Mouse (Mus musculus): ENCODE results near the gene Rpap1. TPM values are rescaled to one million over a fixed set of nuclear protein-coding genes. Genes with fewer than 3 reads are reported as not detected.

Rpap1 gene
- polyA plus RNA-seq, 1 experiment from 2014 or later: 22.7 TPM

Other genes starting within 250 kb of the Rpap1 start
- gene Exd1, start 239.9 kb downstream of the Rpap1 start, polyA plus RNA-seq (2015; fragmentation: Nextera tagmentation; extraction: Ambion mirVana): 0.34 and 0.59 TPM in 2 replicates
- gene Chp1, start 239.8 kb downstream of the Rpap1 start, polyA plus RNA-seq (2015; fragmentation: Nextera tagmentation; extraction: Ambion mirVana): 65.7 and 69.6 TPM in 2 replicates
- gene Nusap1, start 169.2 kb downstream of the Rpap1 start, polyA plus RNA-seq (2015; fragmentation: Nextera tagmentation; extraction: Ambion mirVana): 80.5 and 82.5 TPM in 2 replicates
- 26.3 and 27.6 TPM in 2 replicates for gene Oip5, start 169.1 kb downstream of the Rpap1 start, polyA plus RNA-seq (2015; fragmentation: Nextera tagmentation; extraction: Ambion mirVana)
- gene Ndufaf1, start 124.7 kb downstream of the Rpap1 start, polyA plus RNA-seq (2015; fragmentation: Nextera tagmentation; extraction: Ambion mirVana): 38.3 and 43.2 TPM in 2 replicates
- 63.4 and 81.4 TPM in 2 replicates for gene Rtf1, start 112.5 kb downstream of the Rpap1 start, polyA plus RNA-seq (2015; fragmentation: Nextera tagmentation; extraction: Ambion mirVana)
- gene Itpka, start 45.2 kb downstream of the Rpap1 start, polyA plus RNA-seq (2015; fragmentation: Nextera tagmentation; extraction: Ambion mirVana): 0.62 and 0.65 TPM in 2 replicates
- gene Ltk, start 27.1 kb downstream of the Rpap1 start, polyA plus RNA-seq (2015; fragmentation: Nextera tagmentation; extraction: Ambion mirVana): 0.13 and 0.14 TPM in 2 replicates
- 17.1 and 18.7 TPM in 2 replicates for gene Tyro3, start 10.2 kb upstream of the Rpap1 start, polyA plus RNA-seq (2015; fragmentation: Nextera tagmentation; extraction: Ambion mirVana)
- 28.5 and 28.8 TPM in 2 replicates for gene Mga, start 109.7 kb upstream of the Rpap1 start, polyA plus RNA-seq (2015; fragmentation: Nextera tagmentation; extraction: Ambion mirVana)
- 4.0 and 4.3 TPM in 2 replicates for gene Mapkbp1, start 185.2 kb upstream of the Rpap1 start, polyA plus RNA-seq (2015; fragmentation: Nextera tagmentation; extraction: Ambion mirVana)
- 19.8 and 22.4 TPM in 2 replicates for gene Jmjd7, start 239.9 kb upstream of the Rpap1 start, polyA plus RNA-seq (2015; fragmentation: Nextera tagmentation; extraction: Ambion mirVana)
- 4.8 and 6.2 TPM in 2 replicates for gene Gm28042, start 240.0 kb upstream of the Rpap1 start, polyA plus RNA-seq (2015; fragmentation: Nextera tagmentation; extraction: Ambion mirVana)
- 1.5 and 1.9 TPM in 2 replicates for gene Pla2g4b, start 245.9 kb upstream of the Rpap1 start, polyA plus RNA-seq (2015; fragmentation: Nextera tagmentation; extraction: Ambion mirVana)